Mouse (Mus musculus) layer of hippocampus, adult 9-10 months (tissue): Measurements from ENCODE around the gene Ifna4.
"Not testable (repeated sequence)": the region's sequence is repeated elsewhere in the genome, so short reads cannot be mapped to it uniquely, and the experiment has no call there.

Experiments used
- DNase-seq: peaks from one replicate; pipeline ENCODE4 v3.0.0; 2022; ENCODE audit warnings: low spot score

Gene Ifna4

GRCm38 (mm10) chr4:88841438-88841911 lies at the start of gene Ifna4:
TSS of gene Ifna4 (plus strand) at chr4:88841861.
- DNase-seq = no peak

DNA sequence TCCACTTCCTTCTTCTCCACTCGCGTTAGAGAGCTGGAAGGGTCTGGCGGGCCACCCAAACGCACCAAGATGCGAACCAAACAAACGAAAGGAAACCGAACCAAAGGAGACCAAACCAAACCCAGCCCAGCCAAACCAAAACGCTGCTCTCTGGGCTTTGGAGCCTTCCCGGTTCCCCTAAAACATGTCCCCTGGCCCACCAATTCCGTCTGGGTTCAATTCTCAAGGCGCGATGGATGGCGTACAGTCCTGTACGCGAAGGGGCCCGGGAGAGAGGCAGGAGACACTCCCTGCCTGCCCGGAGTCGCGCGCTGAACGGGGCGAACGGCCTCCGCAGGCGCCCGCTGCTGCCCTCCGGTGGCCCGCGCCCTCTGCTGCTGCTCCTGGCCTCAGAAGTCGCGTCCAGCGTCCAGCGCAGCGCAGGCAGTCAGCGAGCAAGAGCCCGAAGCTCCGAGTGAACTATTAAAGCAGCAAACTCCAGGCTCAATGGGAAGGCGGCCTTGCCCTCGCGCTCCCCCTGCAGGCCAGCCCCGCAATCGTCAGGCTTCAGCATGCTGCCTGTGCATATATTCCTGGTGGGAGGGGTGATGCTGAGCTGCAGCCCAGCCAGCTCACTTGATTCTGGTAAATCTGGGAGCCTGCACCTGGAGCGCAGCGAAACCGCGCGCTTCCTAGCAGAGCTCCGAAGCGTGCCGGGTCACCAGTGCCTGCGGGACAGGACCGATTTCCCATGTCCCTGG lies 47.6 kb upstream of the Ifna4 start, which contains the start of gene Gm13275:
TSS of gene Gm13275 (plus strand) at position 552 of the 740 bp plus-strand sequence.
- peak; percentile 42 for DNase-seq

DNA sequence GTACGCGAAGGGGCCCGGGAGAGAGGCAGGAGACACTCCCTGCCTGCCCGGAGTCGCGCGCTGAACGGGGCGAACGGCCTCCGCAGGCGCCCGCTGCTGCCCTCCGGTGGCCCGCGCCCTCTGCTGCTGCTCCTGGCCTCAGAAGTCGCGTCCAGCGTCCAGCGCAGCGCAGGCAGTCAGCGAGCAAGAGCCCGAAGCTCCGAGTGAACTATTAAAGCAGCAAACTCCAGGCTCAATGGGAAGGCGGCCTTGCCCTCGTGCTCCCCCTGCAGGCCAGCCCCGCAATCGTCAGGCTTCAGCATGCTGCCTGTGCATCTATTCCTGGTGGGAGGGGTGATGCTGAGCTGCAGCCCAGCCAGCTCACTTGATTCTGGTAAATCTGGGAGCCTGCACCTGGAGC lies 44.6 kb upstream of the Ifna4 start, which contains the start of gene Gm13279:
TSS of gene Gm13279 (plus strand) at position 301 of the 400 bp plus-strand sequence.
- not testable (repeated sequence) for DNase-seq

DNA sequence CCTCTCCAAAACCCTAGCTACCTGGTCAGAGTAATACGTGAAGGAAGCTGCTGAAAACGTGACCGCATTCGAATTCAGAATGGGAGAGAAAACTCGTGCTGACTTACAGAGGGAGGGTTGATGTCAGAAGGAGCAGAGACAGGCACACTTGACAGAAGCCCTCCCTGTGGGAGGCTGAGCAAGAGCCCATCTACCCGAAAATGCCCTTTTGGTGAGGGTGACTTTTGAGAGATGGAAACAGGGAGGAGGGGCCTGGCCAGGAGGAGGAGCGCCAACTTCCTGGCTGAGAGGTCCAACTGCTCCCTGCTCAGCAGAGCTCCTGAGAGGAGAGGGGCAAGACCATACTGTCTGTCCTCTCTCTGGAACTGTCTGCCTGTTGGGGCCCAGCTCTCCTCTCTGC lies 42.3 kb upstream of the Ifna4 start, which contains the start of gene Gm13285:
TSS of gene Gm13285 (plus strand) at position 301 of the 400 bp plus-strand sequence.
- not testable (repeated sequence) for DNase-seq

DNA sequence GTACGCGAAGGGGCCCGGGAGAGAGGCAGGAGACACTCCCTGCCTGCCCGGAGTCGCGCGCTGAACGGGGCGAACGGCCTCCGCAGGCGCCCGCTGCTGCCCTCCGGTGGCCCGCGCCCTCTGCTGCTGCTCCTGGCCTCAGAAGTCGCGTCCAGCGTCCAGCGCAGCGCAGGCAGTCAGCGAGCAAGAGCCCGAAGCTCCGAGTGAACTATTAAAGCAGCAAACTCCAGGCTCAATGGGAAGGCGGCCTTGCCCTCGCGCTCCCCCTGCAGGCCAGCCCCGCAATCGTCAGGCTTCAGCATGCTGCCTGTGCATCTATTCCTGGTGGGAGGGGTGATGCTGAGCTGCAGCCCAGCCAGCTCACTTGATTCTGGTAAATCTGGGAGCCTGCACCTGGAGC lies 38.7 kb upstream of the Ifna4 start, which contains the start of gene Gm13287:
TSS of gene Gm13287 (plus strand) at position 301 of the 400 bp plus-strand sequence.
- not testable (repeated sequence) for DNase-seq

DNA sequence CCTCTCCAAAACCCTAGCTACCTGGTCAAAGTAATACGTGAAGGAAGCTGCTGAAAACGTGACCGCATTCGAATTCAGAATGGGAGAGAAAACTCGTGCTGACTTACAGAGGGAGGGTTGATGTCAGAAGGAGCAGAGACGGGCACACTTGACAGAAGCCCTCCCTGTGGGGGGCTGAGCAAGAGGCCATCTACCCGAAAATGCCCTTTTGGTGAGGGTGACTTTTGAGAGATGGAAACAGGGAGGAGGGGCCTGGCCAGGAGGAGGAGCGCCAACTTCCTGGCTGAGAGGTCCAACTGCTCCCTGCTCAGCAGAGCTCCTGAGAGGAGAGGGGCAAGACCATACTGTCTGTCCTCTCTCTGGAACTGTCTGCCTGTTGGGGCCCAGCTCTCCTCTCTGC lies 36.4 kb upstream of the Ifna4 start, which contains the start of gene Gm13288:
TSS of gene Gm13288 (plus strand) at position 301 of the 400 bp plus-strand sequence.
- DNase-seq = not testable (repeated sequence)

GRCm38 (mm10) chr4:88805761-88806160 lies 35.9 kb upstream of the Ifna4 start:
- DNase-seq = not testable (repeated sequence)

DNA sequence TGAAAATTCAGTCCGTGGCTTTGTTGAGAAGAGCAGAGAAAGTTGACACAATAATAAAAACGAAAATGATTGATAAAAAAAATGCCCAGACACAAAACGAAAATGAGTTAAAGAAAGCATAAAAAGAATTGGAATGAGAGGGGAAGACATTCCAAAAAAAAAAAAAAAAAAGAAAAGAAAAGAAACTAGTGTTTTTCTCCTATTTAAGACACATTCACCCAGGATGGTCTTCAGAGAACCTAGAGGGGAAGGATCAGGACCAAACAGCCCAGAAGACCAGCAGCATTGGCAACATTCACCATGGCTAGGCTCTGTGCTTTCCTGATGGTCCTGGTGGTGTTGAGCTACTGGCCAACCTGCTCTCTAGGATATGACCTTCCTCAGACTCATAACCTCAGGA lies 25.7 kb upstream of the Ifna4 start, which contains the start of gene Ifna7:
TSS of gene Ifna7 (plus strand) at position 301 of the 400 bp plus-strand sequence.
- no peak for DNase-seq

DNA sequence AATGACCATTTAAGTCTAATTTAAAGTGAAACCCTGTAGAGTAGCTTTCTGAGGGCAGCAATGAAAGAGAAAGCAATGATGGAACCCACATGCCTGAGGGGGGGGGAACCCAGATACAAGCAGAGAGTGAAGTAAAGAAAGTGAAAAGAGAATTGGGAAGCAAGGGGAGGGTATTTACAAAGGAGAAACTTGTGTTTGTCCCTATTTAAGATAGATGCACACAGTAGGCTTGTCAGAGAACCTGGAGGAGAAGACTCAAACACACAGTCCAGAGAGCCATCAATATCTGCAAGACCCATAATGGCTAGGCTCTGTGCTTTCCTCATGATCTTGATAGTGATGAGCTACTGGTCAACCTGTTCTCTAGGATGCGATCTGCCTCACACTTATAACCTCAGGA lies 22.0 kb upstream of the Ifna4 start, which contains the start of gene Ifna11:
TSS of gene Ifna11 (plus strand) at position 301 of the 400 bp plus-strand sequence.
- no peak for DNase-seq

DNA sequence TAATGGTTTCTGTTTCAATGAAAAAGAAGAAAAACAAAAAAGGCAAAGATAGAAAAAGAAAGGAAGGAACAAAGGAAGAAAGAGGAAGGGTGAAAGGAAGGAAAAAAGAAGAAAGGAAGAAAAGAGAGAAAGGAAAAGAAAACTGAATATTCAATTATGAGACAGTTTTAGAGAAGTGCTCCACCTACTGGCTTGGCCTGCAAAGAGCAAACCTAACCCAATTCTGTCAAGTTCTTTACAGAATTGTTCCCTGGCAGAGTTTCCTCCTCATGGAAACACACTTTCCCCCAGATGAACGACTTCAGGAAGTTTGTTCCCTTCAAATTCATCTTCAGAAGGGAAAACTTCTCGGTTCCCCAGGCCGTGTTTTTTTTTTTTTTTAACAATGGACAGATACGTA lies 18.7 kb upstream of the Ifna4 start:
- DNase-seq = no peak

GRCm38 (mm10) chr4:88827116-88827515 lies 14.5 kb upstream of the Ifna4 start, which contains the start of gene Ifna6:
TSS of gene Ifna6 (plus strand) at chr4:88827416.
- DNase-seq = not testable (repeated sequence)

- DNase-seq = no peak
Measured at GRCm38 (mm10) chr4:88830523-88830922, 11.1 kb upstream of the Ifna4 start.

DNA sequence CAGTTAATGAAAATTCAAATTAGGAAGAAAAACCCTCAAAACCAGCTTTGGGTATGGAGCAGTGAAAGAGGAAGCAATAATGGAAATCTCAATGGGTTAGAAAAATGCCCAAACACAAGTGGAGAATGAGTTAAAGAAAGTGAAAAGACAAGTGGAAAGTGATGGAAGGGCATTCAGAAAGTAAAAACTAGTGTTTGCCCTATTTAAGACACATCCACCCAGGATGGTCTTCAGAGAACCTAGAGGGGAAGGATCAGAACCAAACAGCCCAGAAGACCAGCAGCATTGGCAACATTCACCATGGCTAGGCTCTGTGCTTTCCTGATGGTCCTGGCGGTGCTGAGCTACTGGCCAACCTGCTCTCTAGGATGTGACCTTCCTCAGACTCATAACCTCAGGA lies 6.4 kb upstream of the Ifna4 start, which contains the start of gene Ifna5:
TSS of gene Ifna5 (plus strand) at position 301 of the 400 bp plus-strand sequence.
- DNase-seq = not testable (repeated sequence)

- no peak for DNase-seq
Measured at GRCm38 (mm10) chr4:88838828-88839227, 2.8 kb upstream of the Ifna4 start.

DNA sequence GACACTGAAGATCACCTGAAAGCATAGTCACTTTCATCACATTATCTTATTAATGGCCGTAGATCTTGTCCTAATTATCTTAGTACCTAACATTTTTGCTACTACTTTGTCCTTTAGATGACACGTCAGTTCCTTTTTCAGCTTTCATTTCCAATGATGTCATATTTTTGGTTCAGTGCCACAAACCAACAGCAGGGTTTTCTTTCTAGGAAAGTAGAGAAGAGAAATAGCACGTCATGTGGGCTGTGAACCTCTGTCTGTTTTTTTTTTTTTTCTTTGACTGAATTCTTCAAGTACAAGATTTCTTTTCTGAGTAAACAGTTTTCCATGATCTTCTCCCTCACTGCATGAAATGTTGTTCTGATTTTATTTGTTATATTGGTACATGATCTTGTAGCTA lies 1.6 kb upstream of the Ifna4 start:
- no peak for DNase-seq

- no peak for DNase-seq
Measured at GRCm38 (mm10) chr4:88845334-88845733, 3.7 kb downstream of the Ifna4 start.

GRCm38 (mm10) chr4:88849698-88850097 lies 8.0 kb downstream of the Ifna4 start, which contains the start of gene Ifna1:
TSS of gene Ifna1 (plus strand) at chr4:88850087.
- DNase-seq = no peak

- DNase-seq = no peak
Measured at GRCm38 (mm10) chr4:88851026-88851763, 9.5 kb downstream of the Ifna4 start.

DNA sequence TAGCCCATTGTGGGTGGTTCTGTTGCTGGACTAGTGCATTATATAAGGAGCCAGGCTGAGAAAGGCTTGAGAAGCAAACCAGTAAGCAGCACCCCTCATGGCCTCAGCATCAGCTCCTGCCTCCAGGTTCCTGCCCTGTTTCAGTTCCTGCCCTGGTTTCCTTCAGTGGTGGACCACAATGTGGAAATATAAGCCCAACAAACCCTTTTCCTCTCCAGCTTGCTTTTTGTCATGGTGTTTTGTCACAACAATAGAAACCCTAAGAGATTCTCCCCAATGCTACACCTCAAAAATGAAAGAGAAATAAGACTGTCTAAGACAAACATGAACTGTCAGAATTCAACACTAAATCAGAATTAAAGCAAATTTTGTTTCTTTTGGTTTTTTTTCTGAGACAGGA lies 17.6 kb downstream of the Ifna4 start:
- no peak for DNase-seq

DNA sequence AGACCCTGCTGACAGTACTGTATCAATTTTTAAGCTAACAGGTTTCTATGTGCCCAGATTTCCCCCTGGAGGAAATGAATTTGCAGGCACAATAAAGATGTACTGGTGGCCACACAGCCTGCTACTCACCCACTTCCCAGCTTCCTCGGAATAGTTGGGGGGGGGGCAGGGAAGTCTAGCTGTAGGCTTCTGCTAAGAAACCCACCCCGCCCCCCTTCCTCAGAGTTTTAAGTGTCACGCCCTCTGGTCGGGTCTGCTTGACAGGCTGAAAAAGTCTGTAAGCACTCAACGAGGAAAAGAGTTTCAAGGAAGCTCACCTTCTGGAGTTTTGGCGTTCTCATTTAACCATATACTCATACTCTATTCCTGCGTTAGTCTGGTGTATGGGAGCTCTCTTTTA lies 21.6 kb downstream of the Ifna4 start:
- DNase-seq = no peak

DNA sequence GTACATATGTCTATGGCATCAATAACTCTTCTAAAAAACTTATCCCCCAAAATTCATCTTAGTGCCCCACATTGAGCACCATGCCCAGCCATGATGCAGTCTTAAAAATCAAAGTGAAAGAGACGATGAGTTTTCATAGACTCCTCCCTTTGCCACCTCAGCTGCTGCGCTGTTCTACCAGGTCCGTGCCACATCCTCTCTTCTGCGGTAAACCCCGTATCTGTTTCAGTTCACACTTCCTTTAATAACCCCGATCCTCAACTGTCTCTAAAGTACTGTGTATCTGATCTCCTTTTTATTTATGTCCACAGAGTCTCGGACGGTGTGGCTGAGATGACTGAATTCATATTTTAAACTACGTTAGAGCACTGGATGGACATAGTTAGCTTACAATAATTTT lies 22.9 kb downstream of the Ifna4 start:
- DNase-seq = no peak

DNA sequence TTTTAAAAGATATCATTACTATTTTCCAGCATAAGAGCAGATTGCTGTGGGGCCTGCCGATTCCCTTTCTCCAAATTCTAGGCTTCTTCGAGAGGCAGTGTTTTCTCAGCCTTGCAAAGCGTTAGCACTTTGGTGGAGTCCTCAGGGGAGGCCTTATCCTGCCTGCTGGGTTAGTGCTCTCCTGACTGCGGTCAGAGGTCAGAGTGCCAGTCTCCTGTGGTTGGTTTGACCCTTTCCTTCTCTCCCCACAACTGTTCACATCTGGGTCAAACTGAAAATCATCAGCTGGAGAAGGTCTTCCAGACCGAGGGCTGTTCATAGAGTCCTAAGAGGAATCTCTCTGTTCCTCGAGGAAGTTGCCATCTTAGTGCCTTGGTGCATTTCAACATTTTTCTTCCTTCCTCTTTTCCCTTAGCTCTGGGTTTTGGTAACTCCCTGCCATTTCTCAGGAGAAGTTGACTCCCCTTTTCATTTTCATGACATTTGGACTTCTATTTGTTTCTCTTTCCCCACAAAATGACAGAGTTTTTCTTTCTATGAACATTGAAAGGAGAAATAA lies 23.4 kb downstream of the Ifna4 start:
- no peak for DNase-seq
